Mouse (Mus musculus) cortical plate, adult 2 months (tissue): Measurements from ENCODE around the gene Dok4.

Experiments
- CTCF ChIP-seq: fragments of 200-500 bp; IDR thresholded peaks from 2 replicates; pipeline ENCODE4 v1.5.1; 2011; ENCODE audit warnings: mild to moderate bottlenecking, control low read depth, low read length; ENCODE audit not compliant: insufficient read depth; ENCODE audit errors: extremely low read depth
- POLR2A ChIP-seq: fragments of 200-500 bp; IDR thresholded peaks from 2 replicates; pipeline ENCODE4 v1.6.1; 2011; ENCODE audit warnings: mild to moderate bottlenecking, low read length, control low read depth; ENCODE audit not compliant: insufficient read depth; ENCODE audit errors: extremely low read depth

DNA sequence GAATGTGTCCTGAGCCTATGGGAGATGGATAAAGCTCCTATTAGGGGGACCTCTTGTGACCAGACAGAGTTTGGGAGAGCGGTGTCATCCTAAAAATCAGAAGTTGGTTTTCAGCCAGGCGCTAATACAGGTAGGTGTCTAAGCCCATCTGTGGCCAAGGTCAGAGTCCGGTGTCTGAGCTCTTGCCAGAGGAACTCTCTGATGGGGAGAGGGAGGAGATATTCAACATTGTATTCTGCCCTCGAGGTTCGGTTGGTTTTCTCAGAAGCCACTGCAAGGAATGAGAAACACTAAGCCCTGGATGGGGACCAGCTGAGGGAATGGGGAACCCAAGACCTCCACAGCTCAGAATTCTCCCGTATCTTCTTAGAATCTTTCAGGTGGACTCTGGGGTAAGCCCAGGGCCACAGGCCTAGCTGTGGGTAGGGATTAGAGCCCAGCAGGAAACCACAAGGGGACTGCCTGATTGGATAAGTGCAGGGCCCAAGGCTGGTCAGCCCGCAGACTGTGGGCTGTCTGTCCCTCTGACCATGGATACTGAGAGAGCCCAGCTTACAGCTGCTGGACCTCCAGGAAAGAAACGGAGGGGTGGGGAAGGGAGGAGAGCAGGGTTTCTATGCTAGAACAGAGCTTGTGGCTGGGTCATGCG is 40.3 kb upstream of the Dok4 start:
- TF ChIP-seq POLR2A = no peak
- no peak for TF ChIP-seq CTCF
